Mouse (Mus musculus): ENCODE measurements around the gene Tbl2. TPM values are rescaled to one million over a fixed set of nuclear protein-coding genes. Genes with fewer than 3 reads are reported as not detected.

The Tbl2 gene
- polyA plus RNA-seq (2012; rRNA removed): 5.9 and 6.0 TPM in 2 replicates

DNA sequence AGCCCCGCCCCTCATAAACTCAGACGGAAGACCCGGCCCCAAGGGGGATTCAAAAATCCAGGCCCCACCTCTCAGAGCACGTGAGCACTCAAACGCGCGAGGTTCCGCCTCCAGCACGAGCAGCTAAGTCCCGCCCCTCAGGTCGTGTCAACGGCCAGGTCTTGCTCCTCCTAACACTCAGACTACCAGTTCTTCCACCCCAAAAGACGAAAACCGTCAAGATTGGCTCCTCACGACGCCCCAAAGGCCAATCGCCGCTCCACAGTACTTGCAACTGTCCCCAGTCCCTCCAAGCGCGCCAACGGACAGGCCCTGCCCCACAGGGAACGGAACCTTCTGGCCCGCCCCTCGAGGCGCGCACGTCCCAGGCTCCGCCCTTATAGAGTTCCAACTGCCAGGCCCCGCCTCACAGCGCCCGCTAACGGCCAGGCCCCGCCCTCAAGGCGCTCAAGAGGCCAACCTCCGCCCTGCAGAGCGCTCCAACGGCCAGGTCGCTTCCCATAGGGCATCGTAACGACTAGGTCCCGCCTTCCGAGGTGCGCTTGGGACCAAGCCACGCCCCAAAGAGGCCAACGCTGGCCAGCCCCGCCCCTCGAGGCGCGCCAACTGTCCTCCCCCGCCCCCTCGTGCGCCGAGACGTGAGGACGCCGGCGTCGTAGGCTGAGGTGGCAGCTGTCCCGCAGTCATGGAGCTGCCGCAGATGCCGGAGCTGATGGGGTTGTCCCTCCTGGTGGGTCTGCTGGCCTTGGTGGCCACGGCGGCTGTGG, at the start of gene Tbl2:
Gene Tbl2, plus strand, starts transcription at position 605 of the 767 bp plus-strand sequence.

DNA sequence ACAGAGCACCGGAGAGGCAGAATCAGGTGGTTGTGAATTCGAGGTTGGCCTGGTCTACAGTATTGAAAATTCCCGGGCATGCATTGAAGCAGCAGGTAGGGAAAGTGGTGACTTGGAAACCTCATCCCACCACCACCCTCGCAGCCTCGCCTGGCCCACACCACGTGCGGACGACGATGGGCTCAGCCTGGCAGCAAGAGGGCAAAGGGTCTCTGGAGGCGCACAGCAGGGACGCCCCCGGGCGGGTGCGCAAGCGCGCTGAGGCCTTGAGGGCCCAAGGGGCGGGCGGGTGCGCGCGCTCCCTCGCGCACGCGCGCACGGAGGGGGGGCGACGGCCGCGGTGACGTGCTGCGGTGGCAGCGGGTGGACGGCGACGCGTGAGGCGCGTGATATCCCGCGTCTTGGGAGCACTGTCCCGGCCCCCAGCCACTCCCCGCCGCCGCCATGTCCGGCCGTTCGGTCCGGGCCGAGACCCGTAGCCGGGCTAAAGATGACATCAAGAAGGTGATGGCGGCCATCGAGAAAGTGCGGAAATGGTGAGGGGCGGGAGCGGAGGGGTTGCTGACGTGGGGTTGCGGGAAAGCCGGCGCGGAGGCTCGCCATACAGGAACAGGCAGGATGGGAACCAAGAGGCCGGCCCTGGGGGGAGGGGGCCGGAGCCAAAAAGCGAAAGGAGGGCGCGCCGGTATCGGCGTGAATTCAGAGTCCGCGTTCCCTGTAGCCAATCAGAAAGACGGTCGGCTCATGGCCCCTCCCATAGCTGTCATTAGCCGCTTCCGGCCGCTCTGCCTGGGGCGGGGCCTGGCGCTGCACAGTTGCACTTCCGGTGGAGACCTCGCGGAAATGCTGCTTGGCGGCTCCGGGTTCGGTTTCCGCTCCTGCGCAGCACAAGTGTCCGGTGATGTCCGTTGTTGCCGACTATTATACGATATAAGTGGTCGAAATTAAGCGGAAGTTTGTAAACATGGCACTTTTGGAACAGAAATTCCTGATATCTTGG, 18.9 kb downstream of the Tbl2 start, which contains the start of gene Bcl7b:
Gene Bcl7b, plus strand, starts transcription at position 221 of the 1,000 bp plus-strand sequence.

DNA sequence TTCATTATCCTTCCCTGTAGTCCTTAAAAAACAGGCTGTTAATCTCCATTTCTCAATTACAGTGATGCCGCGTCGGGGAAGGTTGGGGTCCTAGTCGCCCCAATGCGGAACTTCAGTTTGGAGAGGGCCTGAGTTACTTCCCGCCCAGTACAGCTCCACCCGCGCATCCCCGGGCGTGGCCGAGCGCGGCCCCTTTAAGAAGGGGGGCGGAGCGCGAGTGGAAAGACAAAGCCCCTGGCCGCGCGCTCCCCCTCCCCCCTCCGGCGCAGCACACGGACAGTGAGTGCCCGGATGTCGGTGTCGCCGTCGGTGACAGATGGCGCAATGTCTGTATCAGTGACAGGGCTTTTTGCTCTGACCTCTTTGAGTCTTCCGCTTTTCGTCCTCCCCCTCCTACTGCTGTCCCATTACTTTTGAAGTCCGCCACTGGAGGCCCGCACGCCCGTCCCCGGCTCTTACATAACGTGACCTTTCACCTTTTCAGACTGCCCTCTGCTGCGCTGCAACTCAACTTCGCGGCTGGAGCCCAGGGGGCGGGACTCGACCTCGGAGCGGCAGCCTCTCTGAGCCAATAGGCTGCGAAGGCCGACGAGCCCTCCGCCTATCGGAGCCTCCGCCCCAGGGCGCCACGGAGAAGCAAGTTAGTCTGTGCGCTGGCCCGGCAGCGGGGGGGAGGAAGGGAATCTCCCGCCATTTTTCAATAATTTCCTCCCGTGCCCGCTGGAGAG, 37.3 kb downstream of the Tbl2 start, which contains the start of gene Baz1b:
Gene Baz1b, plus strand, starts transcription at position 644 of the 728 bp plus-strand sequence.

Other genes with a start within 250 kb of the Tbl2 start
- 0.04 TPM in 1 of 2 replicates, not detected in the other for gene Tmem270, start 242.9 kb upstream of the Tbl2 start, polyA plus RNA-seq (2012; rRNA removed)
- 72.8 and 89.4 TPM in 2 replicates for gene Cldn13, start 234.1 kb upstream of the Tbl2 start, polyA plus RNA-seq (2012; rRNA removed)
- 11.7 and 14.0 TPM in 2 replicates for gene Mettl27, start 217.3 kb upstream of the Tbl2 start, polyA plus RNA-seq (2012; rRNA removed)
- gene Cldn4, start 202.7 kb upstream of the Tbl2 start, polyA plus RNA-seq (2012; rRNA removed): 0.77 and 0.88 TPM in 2 replicates
- 4.7 and 6.8 TPM in 2 replicates for gene Cldn3, start 163.4 kb upstream of the Tbl2 start, polyA plus RNA-seq (2012; rRNA removed)
- gene Abhd11, start 140.5 kb upstream of the Tbl2 start, polyA plus RNA-seq (2012; rRNA removed): 32.2 and 35.0 TPM in 2 replicates
- 4.6 and 4.8 TPM in 2 replicates for gene Stx1a, start 126.2 kb upstream of the Tbl2 start, polyA plus RNA-seq (2012; rRNA removed)
- 14.4 and 14.5 TPM in 2 replicates for gene Dnajc30, start 85.5 kb upstream of the Tbl2 start, polyA plus RNA-seq (2012; rRNA removed)
- gene Bud23, start 84.7 kb upstream of the Tbl2 start, polyA plus RNA-seq (2012; rRNA removed): 31.9 and 33.4 TPM in 2 replicates
- gene Vps37d, start 71.4 kb upstream of the Tbl2 start, polyA plus RNA-seq (2012; rRNA removed): 0.45 and 0.55 TPM in 2 replicates
- 23.7 and 27.5 TPM in 2 replicates for gene Mlxipl, start 59.8 kb upstream of the Tbl2 start, polyA plus RNA-seq (2012; rRNA removed)
- gene Bcl7b, start 18.6 kb downstream of the Tbl2 start, polyA plus RNA-seq (2012; rRNA removed): 9.2 and 10.1 TPM in 2 replicates
- gene Baz1b, start 37.6 kb downstream of the Tbl2 start, polyA plus RNA-seq (2012; rRNA removed): 13.8 and 16.7 TPM in 2 replicates
- gene Fzd9, start 101.6 kb downstream of the Tbl2 start, polyA plus RNA-seq (2012; rRNA removed): 0.13 and 0.14 TPM in 2 replicates
- 0.07 TPM in 1 of 2 replicates, not detected in the other for gene Fkbp6, start 200.4 kb downstream of the Tbl2 start, polyA plus RNA-seq (2012; rRNA removed)
- not detected in 2 replicates for gene Trim50, start 203.6 kb downstream of the Tbl2 start, polyA plus RNA-seq (2012; rRNA removed)
- gene Nsun5, start 220.3 kb downstream of the Tbl2 start, polyA plus RNA-seq (2012; rRNA removed): 9.6 and 9.8 TPM in 2 replicates
- gene Pom121, start 244.9 kb downstream of the Tbl2 start, polyA plus RNA-seq (2012; rRNA removed): 3.0 and 3.6 TPM in 2 replicates